Mouse (Mus musculus): Measurements from ENCODE around the gene Myo3b.

Gene Myo3b

DNA sequence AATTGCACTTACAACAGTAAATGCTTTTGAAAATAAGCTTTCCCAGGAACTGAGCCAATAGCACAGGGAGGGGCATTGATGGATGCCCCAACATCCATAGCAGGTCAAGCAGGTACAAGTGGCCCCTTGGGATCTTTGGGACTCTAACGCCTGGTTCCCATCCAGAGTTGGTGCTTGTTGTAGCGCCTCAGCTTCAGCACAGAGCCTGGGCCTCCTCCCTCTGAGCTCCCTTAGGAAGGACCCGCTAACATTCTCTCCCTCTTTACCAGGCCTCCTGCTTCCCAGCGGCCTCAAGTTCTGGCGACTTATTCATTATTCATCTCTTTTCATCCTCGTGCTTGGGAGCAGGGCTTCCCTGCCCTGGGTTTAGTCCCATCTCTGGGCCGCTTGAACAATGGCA is at the start of gene Myo3b:
Gene Myo3b (plus strand): TSS at position 375 of the 400 bp plus-strand sequence.
- in situ Hi-C loops (cut with MboI, MseI) = loop anchor here in 1 of 2 experiments (5.0 kb wide), 1 partner anchor 44 kb away; no protein-coding TSS in a partner anchor

DNA sequence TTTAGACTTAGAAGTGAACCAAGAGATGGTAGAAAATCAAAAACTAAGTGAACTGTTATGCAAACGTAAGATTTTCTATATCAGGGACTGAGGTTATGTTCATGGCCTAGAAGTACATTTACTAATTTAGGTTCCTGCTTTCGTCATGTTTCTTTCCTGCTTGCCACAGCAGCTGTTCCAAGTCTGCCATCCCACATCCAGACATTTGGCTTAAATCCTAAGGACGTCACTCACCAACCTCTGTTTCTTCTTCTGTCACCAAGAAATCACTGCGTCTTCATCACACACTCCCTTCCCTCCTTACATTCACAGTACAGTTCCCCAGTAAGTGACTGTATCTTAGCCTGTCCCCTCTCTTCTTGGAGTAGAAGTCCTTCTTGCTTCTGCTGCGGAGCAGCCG is 49.7 kb upstream of the Myo3b start:
- in situ Hi-C loops (cut with MboI, MseI) = no loop called here

DNA sequence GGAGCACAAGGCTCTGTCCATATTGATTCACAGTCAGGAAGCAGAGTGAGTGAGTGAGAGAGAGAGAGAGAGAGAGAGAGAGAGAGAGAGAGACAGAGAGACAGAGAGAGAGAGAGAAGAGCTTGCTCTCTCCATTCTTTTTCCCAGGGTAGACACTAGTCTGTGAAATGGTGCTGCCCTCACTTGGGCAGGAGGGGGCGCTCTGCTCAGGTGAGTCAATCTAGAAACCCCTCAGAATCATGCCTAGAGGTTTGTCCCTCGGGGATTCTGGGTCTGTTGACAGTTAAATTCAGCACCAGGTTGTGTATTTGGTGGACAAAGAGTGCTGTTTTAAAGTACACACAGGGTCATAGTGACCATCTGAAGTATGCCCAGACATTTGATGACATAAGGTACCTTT is 48.3 kb upstream of the Myo3b start:
- in situ Hi-C loops (cut with MboI, MseI) = loop anchor here in 1 of 2 experiments (5.0 kb wide), 1 partner anchor 92 kb away; no protein-coding TSS in a partner anchor

DNA sequence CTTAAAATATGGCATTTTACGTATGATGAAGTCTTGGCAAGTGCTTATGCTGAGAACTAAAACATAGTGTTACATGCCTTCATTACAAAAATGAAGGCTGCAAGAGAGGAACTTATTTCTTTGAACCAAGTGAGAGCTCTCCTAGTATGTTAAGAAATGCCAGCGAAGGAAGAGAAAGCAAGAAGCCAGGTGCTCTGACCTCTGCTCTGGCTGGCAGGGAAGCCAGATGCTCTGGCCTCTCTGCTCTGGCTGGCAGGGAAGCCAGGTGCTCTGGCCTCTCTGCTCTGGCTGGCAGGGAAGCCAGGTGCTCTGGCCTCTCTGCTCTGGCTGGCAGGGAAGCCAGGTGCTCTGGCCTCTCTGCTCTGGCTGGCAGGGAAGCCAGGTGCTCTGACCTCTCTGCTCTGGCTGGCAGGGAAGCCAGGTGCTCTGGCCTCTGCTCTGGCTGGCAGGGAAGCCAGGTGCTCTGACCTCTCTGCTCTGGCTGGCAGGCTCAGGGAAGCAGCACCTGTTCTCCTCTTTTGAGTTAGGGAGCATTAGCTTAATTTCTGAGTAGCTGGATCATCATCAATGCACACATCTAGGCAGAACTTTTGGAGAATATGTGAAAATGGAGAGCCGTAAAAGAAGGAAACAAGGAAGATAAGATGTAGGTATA is 44.7 kb upstream of the Myo3b start:
- in situ Hi-C loops (cut with MboI, MseI) = loop anchor here in 1 of 2 experiments (5.0 kb wide), 1 partner anchor 88 kb away; no protein-coding TSS in a partner anchor

- in situ Hi-C loops (cut with MboI, MseI) = loop anchor here in 1 of 2 experiments (5.0 kb wide), 1 partner anchor 88 kb away; no protein-coding TSS in a partner anchor
Observed at GRCm38 (mm10) chr2:69994779-69995178, 44.1 kb upstream of the Myo3b start.

- in situ Hi-C loops (cut with MboI, MseI) = no loop called here
Observed at GRCm38 (mm10) chr2:69999097-69999770, 39.7 kb upstream of the Myo3b start.

DNA sequence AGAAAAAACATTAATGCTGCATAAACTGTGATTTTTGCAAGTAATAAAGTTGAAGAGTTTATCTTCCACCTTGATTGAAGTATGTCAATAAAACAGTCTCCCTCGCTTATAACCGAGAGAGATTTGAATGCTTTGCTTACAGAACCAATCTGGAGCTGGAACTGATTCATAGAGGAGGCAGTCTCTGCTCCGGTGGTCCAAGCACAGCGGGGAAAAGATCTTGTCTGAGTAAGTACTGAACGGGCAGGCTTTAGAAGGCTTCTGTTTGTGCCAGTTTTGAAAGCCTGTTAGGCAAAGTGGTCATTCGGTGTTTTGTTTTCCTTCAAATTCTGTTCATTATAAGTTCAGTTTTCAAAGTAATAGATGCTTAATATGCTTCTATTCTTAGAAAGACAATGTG is 38.6 kb upstream of the Myo3b start:
- in situ Hi-C loops (cut with MboI, MseI) = no loop called here

DNA sequence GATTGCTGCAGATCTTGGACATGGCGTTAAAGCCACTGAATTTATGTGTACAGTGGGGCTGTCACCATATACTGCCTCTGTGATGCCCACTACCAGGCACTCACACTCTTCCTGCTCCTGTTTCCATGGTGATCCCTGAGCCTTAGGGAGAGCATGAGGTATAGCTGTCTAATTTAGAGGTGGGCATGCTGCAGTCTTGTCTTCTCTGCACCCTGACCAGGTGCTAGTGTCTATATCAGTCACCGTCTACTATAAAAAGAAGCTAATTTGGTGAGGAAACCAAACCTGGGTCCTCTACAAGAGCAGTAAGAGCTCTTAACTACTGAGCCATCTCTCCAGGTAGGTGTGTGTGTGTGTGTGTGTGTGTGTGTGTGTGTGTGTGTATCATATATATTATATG is 32.4 kb upstream of the Myo3b start:
- in situ Hi-C loops (cut with MboI, MseI) = no loop called here

DNA sequence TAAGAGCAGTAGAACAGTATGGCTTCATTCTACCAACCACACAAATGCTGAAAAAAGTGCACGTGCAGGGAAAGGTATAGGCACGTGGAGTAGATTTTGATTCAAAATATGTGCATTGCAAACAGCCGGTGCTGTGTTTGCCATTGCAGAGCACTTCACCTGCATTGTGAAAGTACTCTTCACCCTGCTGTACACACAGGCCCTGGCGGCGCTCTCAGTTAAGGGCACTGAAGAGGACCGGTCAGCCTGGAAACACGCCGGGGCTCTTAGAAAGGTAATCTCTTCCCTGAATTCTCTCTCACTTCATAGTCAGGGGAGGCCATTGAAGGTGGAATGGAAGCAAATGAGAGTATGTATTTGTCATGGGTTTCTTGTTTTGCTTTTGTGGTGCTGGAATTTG is 26.0 kb upstream of the Myo3b start:
- in situ Hi-C loops (cut with MboI, MseI) = no loop called here

DNA sequence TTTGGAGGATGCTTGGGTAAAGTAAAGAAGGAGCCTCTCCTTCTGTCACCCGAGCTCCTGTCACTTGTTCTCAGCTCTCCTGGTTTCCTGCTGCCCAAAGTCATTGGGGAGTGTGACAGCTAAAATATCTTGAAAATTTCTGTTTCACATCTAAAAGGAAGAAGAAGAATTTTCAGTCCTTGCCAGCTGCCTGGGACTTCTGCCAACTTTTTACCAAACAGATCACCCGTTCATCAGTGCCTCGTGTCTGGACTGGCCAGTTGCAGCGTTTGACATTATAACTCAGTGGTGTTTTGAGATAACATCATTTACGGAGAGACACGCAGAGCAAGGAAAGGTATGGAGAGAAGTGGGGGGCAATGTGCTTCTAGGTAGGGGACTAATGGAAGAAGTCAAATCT is 20.7 kb upstream of the Myo3b start:
- in situ Hi-C loops (cut with MboI, MseI) = no loop called here

- in situ Hi-C loops (cut with MboI, MseI) = no loop called here
Observed at GRCm38 (mm10) chr2:70024454-70024853, 14.5 kb upstream of the Myo3b start.

- in situ Hi-C loops (cut with MboI, MseI) = no loop called here
Observed at GRCm38 (mm10) chr2:70025711-70026110, 13.2 kb upstream of the Myo3b start.

DNA sequence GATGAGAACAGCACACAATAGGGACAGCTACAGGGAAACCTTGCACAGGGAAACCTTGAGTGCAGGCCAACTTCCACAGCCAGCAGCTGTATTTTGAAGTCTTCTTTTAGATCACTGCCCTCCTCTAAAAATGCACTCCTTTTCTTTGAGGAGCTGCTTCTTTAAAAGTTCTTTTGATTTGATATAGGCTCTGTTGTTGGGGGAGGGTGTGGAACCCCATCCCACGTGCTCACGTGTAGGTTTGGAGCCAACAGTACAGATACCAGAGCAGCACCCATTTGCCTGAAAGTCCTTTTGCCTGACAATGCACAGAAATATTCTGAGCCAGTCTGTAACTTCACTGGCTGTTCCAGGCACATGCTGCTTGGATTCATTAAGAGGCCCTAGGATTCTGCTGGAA is 7.5 kb upstream of the Myo3b start:
- in situ Hi-C loops (cut with MboI, MseI) = no loop called here

DNA sequence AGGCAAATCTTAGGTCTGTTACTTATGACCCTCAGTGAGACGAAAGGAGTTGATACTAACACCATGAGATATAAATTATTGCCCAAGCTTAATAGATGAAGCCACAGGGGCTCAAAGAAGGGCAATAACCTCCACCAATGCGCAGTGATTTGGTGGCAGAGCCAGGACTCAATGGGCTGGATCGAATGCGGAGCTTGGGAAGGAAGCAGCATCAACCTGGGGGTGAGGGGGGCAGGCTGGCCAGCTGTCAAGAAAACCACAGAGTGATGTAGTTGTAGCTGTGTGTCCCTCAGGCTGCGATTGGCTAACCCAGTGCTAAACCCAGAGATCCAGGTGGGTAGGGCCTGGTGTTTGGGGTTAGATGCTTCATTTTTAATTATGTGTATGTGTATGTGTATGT is 4.0 kb upstream of the Myo3b start:
- in situ Hi-C loops (cut with MboI, MseI) = loop anchor here in 1 of 2 experiments (5.0 kb wide), 1 partner anchor 47 kb away; no protein-coding TSS in a partner anchor

DNA sequence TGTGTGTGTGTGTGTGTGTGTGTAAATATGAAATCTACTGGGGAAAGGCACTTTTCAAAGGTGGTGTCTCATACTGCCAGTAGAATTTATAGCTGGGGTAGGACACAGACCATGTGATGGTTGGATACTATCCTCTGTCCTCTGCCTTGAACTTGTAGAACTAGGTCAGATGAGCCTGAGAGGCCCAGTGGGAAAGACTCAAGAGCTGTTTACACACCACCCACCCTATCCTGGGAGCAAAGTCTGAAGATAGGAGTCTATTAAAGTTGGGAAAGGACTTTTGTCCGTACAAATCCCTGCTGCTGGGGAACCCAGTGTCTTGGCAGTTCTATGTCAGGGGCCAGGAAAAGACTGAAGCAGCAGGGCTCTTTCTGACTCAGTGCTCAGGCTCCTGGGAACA is 3.6 kb upstream of the Myo3b start:
- in situ Hi-C loops (cut with MboI, MseI) = loop anchor here in 1 of 2 experiments (5.0 kb wide), 1 partner anchor 47 kb away; no protein-coding TSS in a partner anchor

- in situ Hi-C loops (cut with MboI, MseI) = loop anchor here in 1 of 2 experiments (5.0 kb wide), 1 partner anchor 45 kb away; no protein-coding TSS in a partner anchor
Observed at GRCm38 (mm10) chr2:70037221-70037620, 1.7 kb upstream of the Myo3b start.

- in situ Hi-C loops (cut with MboI, MseI) = no loop called here
Observed at GRCm38 (mm10) chr2:70044466-70044865, 5.5 kb downstream of the Myo3b start.

GRCm38 (mm10) chr2:70047868-70048267 is 8.9 kb downstream of the Myo3b start:
- in situ Hi-C loops (cut with MboI, MseI) = no loop called here

- in situ Hi-C loops (cut with MboI, MseI) = loop anchor here in 1 of 2 experiments (25.0 kb wide), 1 partner anchor 1633 kb away; no protein-coding TSS in a partner anchor
Observed at GRCm38 (mm10) chr2:70053803-70054202, 14.9 kb downstream of the Myo3b start.

GRCm38 (mm10) chr2:70058201-70058600 is 19.3 kb downstream of the Myo3b start:
- in situ Hi-C loops (cut with MboI, MseI) = loop anchor here in 1 of 2 experiments (25.0 kb wide), 1 partner anchor 1629 kb away; no protein-coding TSS in a partner anchor

GRCm38 (mm10) chr2:70060359-70061345 is 21.7 kb downstream of the Myo3b start:
- in situ Hi-C loops (cut with MboI, MseI) = loop anchor here in 1 of 2 experiments (25.0 kb wide), 1 partner anchor 1627 kb away; no protein-coding TSS in a partner anchor
